Mouse (Mus musculus) brain, embryonic 14.5 days (tissue): ENCODE measurements around the gene Tprg.

ENCODE experiments used
- CTCF ChIP-seq: fragments of 200-500 bp; IDR thresholded peaks from 2 replicates; pipeline ENCODE4 v1.5.1; 2012; ENCODE audit warnings: inconsistent platforms, mild to moderate bottlenecking, moderate library complexity, borderline replicate concordance; ENCODE audit not compliant: insufficient read depth, insufficient read length; ENCODE audit errors: extremely low read depth
- POLR2A ChIP-seq: fragments of 200-500 bp; IDR thresholded peaks from 2 replicates; pipeline ENCODE4 v1.6.1; 2012; ENCODE audit warnings: mild to moderate bottlenecking, inconsistent platforms, borderline replicate concordance; ENCODE audit not compliant: poor library complexity, insufficient read depth, insufficient read length, severe bottlenecking; ENCODE audit errors: extremely low read depth

GRCm38 (mm10) chr16:25254646-25255045 is 32.0 kb upstream of the Tprg start:
- TF ChIP-seq POLR2A (no peak), CTCF (no peak)
